Mouse (Mus musculus) lung, postnatal 0 days (tissue): ENCODE measurements around the gene Cd28.

Experiments
- CTCF ChIP-seq: IDR thresholded peaks from 2 replicates; pipeline ENCODE4 v1.5.1; 2016; ENCODE audit warnings: antibody characterized with exemption, mild to moderate bottlenecking
- EP300 ChIP-seq: IDR thresholded peaks from 2 replicates; pipeline ENCODE4 v1.6.1; 2016; ENCODE audit warnings: antibody characterized with exemption, mild to moderate bottlenecking, control low read depth

- TF ChIP-seq CTCF (no peak), EP300 (no peak)
Measured at GRCm38 (mm10) chr1:60746153-60746552, 29.6 kb downstream of the Cd28 start.
